Mouse (Mus musculus) lung, postnatal 0 days (tissue): Measurements from ENCODE around the gene Zswim4.

ENCODE experiments used
- CTCF ChIP-seq: IDR thresholded peaks from 2 replicates; pipeline ENCODE4 v1.5.1; 2016; ENCODE audit warnings: antibody characterized with exemption, mild to moderate bottlenecking
- EP300 ChIP-seq: IDR thresholded peaks from 2 replicates; pipeline ENCODE4 v1.6.1; 2016; ENCODE audit warnings: antibody characterized with exemption, mild to moderate bottlenecking, control low read depth

DNA sequence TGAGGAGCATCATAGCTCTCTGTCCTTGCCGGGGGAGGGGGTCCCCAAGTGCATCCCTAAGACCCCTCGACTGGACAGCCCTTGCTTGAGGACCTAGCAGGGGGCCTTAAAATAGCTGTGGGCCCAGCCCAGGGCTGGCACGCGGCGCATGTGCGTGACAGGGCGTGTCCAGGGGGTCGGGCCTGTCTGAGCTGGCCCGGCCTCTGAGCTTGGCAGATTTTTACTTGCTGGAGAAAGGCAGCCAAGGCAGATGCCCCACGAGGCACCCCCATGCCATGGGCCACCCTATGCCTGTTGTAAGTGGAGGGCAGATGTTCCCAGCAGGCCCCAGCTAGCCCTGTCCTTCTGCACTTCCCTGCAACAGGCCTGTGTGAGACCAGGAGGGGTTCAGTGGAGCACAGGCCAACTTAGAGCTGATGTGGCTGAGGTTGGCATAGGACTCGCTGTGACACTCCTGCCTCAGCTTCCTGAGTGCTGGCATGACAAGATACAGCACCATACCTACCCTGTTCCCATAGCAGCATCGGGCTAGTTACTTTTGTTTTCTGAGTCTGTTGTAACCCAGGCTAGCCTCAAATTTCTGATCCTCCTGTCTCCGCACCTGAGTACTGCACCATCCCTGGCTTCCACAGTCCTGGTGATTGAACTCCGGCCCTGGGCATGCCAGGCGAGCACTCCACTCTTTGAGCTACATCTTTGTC is 35.2 kb downstream of the Zswim4 start:
- no peak for TF ChIP-seq CTCF
- TF ChIP-seq EP300 = no peak
